ENCODE assay signal across 11 mouse cellular contexts in the genomic region with DNA sequence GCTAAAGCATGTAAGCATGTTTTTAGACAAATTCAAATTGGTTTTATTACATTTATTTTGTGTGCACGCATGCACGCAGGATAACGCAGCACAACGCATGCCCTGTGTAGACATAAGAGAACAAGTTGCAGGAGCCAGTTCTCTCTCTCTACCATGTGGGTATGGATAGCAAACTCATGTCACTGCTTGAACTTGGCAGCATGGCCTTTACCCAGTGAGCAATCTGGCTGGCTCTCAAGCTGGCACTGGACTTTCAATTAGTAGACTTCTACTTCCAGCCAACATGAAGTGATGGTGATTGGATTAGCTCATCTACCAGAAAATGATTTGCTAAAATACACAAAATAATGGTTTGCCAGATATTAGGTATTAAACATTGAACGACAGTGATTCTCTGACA. TPM values are rescaled to one million over a fixed set of nuclear protein-coding genes. Genes with fewer than 3 reads are reported as not detected.
DNase-seq lines count a peak whose midpoint lies in the region; ATAC-seq and TF ChIP-seq lines count a peak whose summit lies in the region.
"Had no signal": no experiment of that assay in that cellular context is flagged by ENCODE, and none has a peak within 500 bp of the region (broad histone marks: within the 10 kb centered on the region; RNA-seq: fewer than 3 reads in every experiment).

No protein-coding gene starts in this region.

- no peak overlapping the region for H3K4me2 ChIP-seq in kidney, embryonic 16.5 days (replicated peaks; ENCODE audit: low read depth, low read length)
- H3K4me2 ChIP-seq: hindbrain, embryonic 15.5 days; lung, embryonic 15.5 days had no signal

- no peaks in the 10 kb centered on the region for H3K9me3 ChIP-seq in kidney, embryonic 16.5 days (ENCODE audit: low read length)
- H3K9me3 ChIP-seq: hindbrain, embryonic 15.5 days; lung, embryonic 15.5 days had no signal

- H3K4me3 ChIP-seq in kidney, adult 2 months (ENCODE audit: insufficient read depth, low read depth, low read length) = no peak overlapping the region
- H3K4me3 ChIP-seq in kidney, embryonic 16.5 days (ENCODE audit: low read length) = no peak overlapping the region
- H3K4me3 ChIP-seq: hindbrain, embryonic 15.5 days; lung, embryonic 15.5 days had no signal

- no peaks in the 10 kb centered on the region for H3K4me1 ChIP-seq in kidney, adult 2 months (ENCODE audit: control insufficient read depth, insufficient read depth, low read length)
- no peaks in the 10 kb centered on the region for H3K4me1 ChIP-seq in kidney, embryonic 16.5 days (ENCODE audit: insufficient read depth, low read length)
- H3K4me1 ChIP-seq: hindbrain, embryonic 15.5 days; lung, embryonic 15.5 days had no signal

- no peak for ATAC-seq in kidney, embryonic 16.5 days (ENCODE audit: low FRiP score, low TSS enrichment)
- peak; percentile 97 for ATAC-seq in cerebellum, adult (ENCODE audit: insufficient number of reproducible peaks, low FRiP score, low TSS enrichment)

- no peaks in the 10 kb centered on the region for H3K27me3 ChIP-seq in kidney, adult 2 months (replicated peaks; ENCODE audit: control insufficient read depth, insufficient read depth, low read length)
- no peaks in the 10 kb centered on the region for H3K27me3 ChIP-seq in kidney, embryonic 16.5 days (ENCODE audit: insufficient read depth, low read length)
- H3K27me3 ChIP-seq: hindbrain, embryonic 15.5 days; lung, embryonic 15.5 days had no signal

- H3K27ac ChIP-seq in kidney, adult 2 months (ENCODE audit: insufficient read depth, low read depth, low read length) = no peak overlapping the region
- no peak overlapping the region for H3K27ac ChIP-seq in kidney, embryonic 16.5 days (ENCODE audit: low read length)
- H3K27ac ChIP-seq: hindbrain, embryonic 15.5 days; lung, embryonic 15.5 days had no signal

- no peak for TF ChIP-seq POLR2A in kidney, adult 2 months (IDR thresholded peaks at IDR 0.05; ENCODE audit: low read depth, low read length)

- H3K9ac ChIP-seq in kidney, embryonic 16.5 days (replicated peaks; ENCODE audit: low read length) = no peak overlapping the region
- H3K9ac ChIP-seq: hindbrain, embryonic 15.5 days; lung, embryonic 15.5 days had no signal

- peaks cover 2% of the 10 kb centered on the region for H3K36me3 ChIP-seq in kidney, adult 2 months (ENCODE audit: control insufficient read depth, insufficient read depth, low read length)
- peaks cover 19% of the 10 kb centered on the region for H3K36me3 ChIP-seq in kidney, embryonic 16.5 days (ENCODE audit: insufficient read depth, low read length)

- WGBS in kidney, adult 2 months = 85% methylated on average over 5 of the region's 5 CpGs
- 98% methylated on average over 5 of the region's 5 CpGs for WGBS in kidney, embryonic 16.5 days

- no peak for TF ChIP-seq CTCF in kidney, adult 2 months (conservative IDR thresholded peaks at IDR 0.05; ENCODE audit: insufficient read depth, insufficient read length, low read depth, low read length)

- DNase-seq in adrenal gland, adult 2 months = peak; percentile 64
- no peak for DNase-seq in adrenal gland, postnatal 4 days (ENCODE audit: low spot score in 2 of 2)
- peak; percentile 60 for DNase-seq in kidney, adult 2 months
- peak; percentile 58 for DNase-seq in gonadal fat pad, adult 2 months (ENCODE audit: low read depth)
- no peak for DNase-seq in urinary bladder, adult 18-20 months (ENCODE audit: low spot score in 2 of 2)
- no peak for DNase-seq in right cerebral cortex, postnatal 14 days
- DNase-seq: thymus, postnatal 14 days had no signal

RNA-seq across cellular contexts. Expression of a gene that starts 21.6 kb away (rescaled TPM):
- total RNA-seq in adrenal gland, adult 2 months (2021) = 100 to 1,000 TPM in 1 of 2 experiments, 10 to 100 TPM in 1; 94.4 to 109 TPM
- 0.33 and 0.45 TPM in 2 replicates for polyA plus RNA-seq in adrenal gland, adult 2 months (2012; rRNA removed)
- 10 to 100 TPM; 85.2 to 91.6 TPM for total RNA-seq in adrenal gland, postnatal 4 days (2021)
- polyA plus RNA-seq in kidney, adult 2 months (2012; rRNA removed) = 2.1 and 4.3 TPM in 2 replicates
- polyA plus RNA-seq in kidney, embryonic 16.5 days (2015; fragmentation: Nextera tagmentation; extraction: Ambion mirVana) = 11.5 and 18.5 TPM in 2 replicates
- polyA plus RNA-seq in gonadal fat pad, adult 2 months (2012; rRNA removed) = 3.8 and 4.9 TPM in 2 replicates

RNA-seq across cellular contexts. Expression of a gene that starts 35.0 kb away (rescaled TPM):
- 100 to 1,000 TPM in 1 of 2 experiments, 10 to 100 TPM in 1; 94.8 to 104 TPM for total RNA-seq in adrenal gland, adult 2 months (2021)
- 22.5 and 34.7 TPM in 2 replicates for polyA plus RNA-seq in adrenal gland, adult 2 months (2012; rRNA removed)
- 10 to 100 TPM; 62.0 to 64.3 TPM for total RNA-seq in adrenal gland, postnatal 4 days (2021)
- polyA plus RNA-seq in kidney, adult 2 months (2012; rRNA removed) = 26.6 and 28.5 TPM in 2 replicates
- polyA plus RNA-seq in kidney, embryonic 16.5 days (2015; fragmentation: Nextera tagmentation; extraction: Ambion mirVana) = 76.0 and 85.4 TPM in 2 replicates
- polyA plus RNA-seq in gonadal fat pad, adult 2 months (2012; rRNA removed) = 16.6 and 18.1 TPM in 2 replicates

RNA-seq across cellular contexts. Expression of a gene that starts 40.6 kb away (rescaled TPM):
- 10 to 100 TPM in 1 of 2 experiments, 1 to 10 TPM in 1; 8.7 to 24.7 TPM for total RNA-seq in adrenal gland, adult 2 months (2021)
- 0.18 and 0.75 TPM in 2 replicates for polyA plus RNA-seq in adrenal gland, adult 2 months (2012; rRNA removed)
- 1 to 10 TPM; 3.8 to 4.7 TPM for total RNA-seq in adrenal gland, postnatal 4 days (2021)
- 0.41 and 0.50 TPM in 2 replicates for polyA plus RNA-seq in kidney, adult 2 months (2012; rRNA removed)
- 0.18 and 0.22 TPM in 2 replicates for polyA plus RNA-seq in kidney, embryonic 16.5 days (2015; fragmentation: Nextera tagmentation; extraction: Ambion mirVana)
- 8.8 TPM in 2 replicates for polyA plus RNA-seq in gonadal fat pad, adult 2 months (2012; rRNA removed)

Comparison
In these comparisons a context has a peak if more than half of its experiments do, and no peak if none do; other contexts are left out.
1. DNase-seq: peak in adrenal gland, adult 2 months (single experiment), kidney, adult 2 months (single experiment) and gonadal fat pad, adult 2 months (single experiment); none in adrenal gland, postnatal 4 days (0 of 2), urinary bladder, adult 18-20 months (0 of 2) and right cerebral cortex, postnatal 14 days (single experiment).